Mouse (Mus musculus): Measurements from ENCODE around the gene Lrig1.
A peak's percentile ranks its signal among the peaks of the same experiment; 100 is the strongest.

Lrig1 gene

DNA sequence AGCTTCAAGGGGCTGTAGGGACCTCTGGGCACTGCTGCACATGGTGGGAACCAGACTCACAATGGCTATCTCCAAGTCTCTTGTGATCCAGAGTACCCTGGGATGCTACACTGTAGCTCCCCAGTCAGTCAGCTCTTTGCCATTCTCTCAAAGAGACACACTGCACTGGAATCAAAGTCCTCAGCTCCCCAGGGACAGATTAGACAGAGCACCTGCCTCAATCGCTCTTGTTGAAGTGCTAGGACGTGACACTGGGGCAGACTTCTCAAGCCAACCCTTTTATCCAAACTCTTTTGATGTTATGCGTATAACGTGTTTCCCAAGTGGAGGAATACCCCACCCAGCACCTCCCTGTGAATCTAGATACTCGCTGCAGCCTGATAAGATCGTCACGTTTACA is 23.7 kb downstream of the Lrig1 start:
- DNase-seq (ENCODE audit: low spot score) = no peak

- no peak for DNase-seq (ENCODE audit: low spot score)
Observed at GRCm38 (mm10) chr6:94672426-94672825, 27.5 kb downstream of the Lrig1 start.

- peak; percentile 77 for DNase-seq (ENCODE audit: low spot score)
Observed at GRCm38 (mm10) chr6:94669370-94669769, 30.6 kb downstream of the Lrig1 start.

- DNase-seq (ENCODE audit: low spot score) = no peak
Observed at GRCm38 (mm10) chr6:94668204-94668863, 31.6 kb downstream of the Lrig1 start.

DNA sequence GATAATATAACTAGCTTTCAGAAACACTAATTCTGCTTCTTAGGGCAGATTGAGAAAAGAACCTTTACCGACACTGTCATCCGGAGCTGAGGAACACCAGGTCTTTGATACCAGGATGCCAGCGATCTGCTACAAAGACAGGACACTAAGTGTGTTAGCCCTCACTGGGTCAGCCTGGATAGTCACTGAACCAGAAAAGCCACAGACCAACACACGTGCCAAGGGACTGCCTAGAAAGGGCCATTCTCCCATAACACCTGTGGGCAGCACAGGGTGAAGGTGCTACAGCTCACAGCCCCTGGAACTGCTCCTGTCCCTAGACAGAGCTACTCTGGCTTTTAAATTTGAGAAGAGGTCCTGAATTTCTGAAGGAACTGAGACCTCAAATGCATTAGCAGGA is 32.8 kb downstream of the Lrig1 start:
- DNase-seq (ENCODE audit: low spot score) = no peak

DNA sequence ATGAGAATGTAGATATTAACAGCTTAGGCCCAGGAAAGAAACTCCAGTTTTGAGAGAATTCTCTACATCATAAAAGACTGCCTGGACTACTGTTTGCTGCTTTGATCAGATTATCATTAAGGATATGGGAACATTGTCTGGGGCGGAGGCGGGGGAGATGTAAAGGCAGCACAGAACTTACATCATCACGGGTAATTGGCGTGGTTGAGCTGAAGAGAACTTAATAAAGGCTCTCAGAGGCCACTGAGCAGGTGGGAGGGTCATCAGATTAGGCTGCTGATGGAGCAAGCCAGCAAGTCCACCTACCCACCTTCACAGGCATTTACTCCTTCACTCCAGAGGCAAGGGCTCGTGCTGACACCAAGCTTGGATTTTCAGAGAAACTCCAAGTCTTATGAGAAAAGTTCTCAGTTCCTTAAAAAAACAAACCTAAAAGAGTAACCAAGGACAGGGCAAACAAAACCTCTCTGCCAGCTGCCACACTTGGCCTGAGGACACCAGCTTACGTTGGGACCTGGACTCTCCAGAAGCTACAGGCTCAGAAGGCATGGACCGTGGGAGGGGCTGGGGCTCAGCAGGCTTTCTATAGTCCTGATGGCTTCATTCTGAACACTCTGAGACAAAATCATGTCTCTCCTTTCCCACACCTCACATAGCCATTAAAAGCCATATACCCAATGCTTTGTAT is 33.4 kb downstream of the Lrig1 start:
- peak; percentile 67 for DNase-seq (ENCODE audit: low spot score)

DNA sequence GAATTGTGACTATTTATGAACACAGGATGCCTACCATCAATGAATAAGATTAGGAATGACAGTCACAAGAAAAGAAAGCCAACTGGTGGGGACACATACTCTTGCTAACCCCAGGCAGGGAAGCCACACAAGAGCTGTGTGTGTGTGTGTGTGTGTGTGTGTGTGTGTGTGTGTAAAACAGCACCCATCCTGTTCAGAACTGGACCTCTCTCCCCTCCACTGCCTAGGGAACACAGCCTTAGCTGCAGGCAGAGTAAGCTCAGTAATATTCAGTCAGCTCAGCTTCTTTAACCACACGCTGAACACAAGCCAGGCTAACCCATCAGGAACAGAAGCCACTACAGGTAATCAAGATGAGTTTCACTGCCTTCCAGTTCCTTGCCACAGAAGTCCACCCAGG is 34.3 kb downstream of the Lrig1 start:
- no peak for DNase-seq (ENCODE audit: low spot score)

DNA sequence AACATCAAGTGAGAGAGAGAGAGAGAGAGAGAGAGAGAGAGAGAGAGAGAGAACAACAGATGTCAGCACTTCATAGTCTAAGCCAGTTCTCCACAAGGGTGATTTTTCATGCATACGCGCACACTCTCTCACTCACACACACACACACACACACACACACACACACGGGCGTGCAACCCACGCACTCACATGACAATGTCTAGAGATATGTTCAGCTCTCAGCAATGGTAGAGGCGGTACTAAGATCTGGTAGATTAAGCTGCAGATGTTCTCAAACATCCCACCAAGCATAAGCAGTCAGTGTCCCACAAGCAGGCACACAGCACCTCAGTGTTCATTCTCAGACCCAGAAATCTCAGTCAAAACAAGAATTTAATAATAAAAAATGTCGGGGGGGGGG is 34.7 kb downstream of the Lrig1 start:
- no peak for DNase-seq (ENCODE audit: low spot score)

- DNase-seq (ENCODE audit: low spot score) = peak; percentile 58
Observed at GRCm38 (mm10) chr6:94664000-94664399, 36.0 kb downstream of the Lrig1 start.

GRCm38 (mm10) chr6:94661923-94662322 is 38.0 kb downstream of the Lrig1 start:
- DNase-seq (ENCODE audit: low spot score) = no peak

DNA sequence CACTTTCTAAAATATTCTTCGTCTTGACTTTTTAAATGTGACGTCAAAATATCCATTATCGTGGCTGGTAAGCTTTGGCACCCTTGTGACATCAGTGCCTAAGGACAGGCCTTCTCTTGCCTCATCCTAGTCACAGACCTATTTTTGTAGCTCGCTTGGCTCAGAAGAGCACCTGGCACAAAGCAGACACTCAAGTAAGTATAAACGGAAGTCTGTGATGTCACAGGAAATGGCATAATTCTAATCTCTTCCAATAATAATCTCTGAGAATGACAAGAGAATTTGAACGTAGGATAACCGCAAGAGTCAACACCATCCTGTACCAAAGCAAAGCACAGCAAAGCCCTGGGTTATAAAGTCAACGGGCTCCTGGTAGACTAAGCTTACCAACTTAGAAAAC is 38.6 kb downstream of the Lrig1 start:
- no peak for DNase-seq (ENCODE audit: low spot score)

DNA sequence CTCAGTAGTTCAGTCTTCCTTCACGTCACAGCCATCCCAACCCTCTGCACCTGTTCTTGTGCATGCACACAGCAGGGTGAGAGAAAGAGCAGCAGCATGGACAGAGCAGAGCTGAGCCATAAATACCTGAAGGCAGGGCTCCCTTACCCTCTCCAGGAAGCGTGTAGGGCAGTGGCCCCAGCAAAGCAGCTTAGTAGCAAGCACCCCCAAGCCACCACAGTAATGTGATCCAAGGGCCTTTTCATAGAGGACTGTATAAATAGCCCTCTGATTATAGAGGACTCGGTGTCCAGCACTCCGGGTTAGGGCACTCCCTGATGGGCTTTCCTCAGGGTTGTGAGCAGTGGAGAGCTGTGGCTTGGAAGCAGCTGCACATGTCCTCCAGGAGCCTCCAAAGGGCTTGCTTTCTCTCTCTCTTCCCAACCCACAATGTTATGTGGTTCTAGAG is 40.0 kb downstream of the Lrig1 start:
- no peak for DNase-seq (ENCODE audit: low spot score)

DNA sequence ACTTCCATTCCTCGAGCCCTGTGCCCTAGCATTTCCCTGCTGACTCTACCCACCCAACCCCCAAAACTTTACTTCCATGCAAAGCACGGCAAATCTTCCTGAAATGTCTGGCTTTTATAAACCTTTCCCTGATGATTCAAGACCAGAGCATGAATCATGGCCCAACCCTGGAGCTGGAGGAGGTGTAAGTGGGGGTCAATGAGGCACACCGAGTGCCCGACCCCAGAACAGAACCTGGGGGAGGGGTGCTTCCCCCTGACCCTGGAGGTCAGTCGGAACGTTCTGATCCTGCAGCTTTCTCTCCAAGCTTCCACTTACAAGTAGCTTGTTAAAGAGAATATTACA is 41.9 kb downstream of the Lrig1 start:
- no peak for DNase-seq (ENCODE audit: low spot score)

DNA sequence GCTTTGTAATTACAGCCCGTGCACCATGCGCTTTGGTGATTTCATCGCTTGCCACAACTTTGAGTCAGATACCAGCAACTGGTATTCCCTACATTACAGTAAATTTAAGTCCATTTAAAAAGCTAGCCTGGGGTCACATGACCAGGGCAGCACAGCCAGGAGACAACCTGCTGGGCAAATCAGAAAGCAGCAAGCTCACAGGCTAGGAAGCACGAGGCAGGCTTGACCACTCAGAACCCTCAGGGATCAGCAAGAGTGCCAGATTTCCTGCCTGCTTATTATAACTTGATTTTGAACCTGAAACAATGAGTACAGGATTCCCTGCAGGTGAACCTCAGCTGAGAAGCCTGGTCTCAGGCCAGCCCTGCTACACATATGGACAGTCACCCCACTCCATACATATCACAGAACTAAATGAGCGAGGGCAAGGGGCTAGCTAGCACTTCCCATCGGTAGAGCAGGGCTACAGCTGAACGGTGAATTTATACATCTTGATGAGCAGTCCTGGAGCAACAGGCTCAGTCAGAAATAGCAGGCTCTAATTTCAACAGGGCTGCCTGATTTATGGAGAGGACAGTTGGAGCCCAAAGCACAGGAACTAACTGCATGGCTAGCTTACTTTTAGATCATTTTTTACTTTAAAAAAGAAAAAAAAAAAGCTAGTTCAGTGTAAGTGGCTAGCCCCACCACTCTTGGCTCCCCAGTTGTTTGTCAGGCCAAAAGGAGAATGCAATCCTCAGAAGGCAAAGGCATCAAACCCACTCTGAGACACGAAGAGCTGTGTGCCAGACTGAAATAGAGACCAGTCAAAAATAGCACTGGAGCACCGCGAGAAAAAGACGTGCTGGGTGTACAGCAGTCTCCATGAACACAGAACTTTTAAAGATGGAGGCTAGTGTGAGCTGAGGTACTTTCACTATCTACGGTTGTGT is 42.5 kb downstream of the Lrig1 start:
- DNase-seq (ENCODE audit: low spot score) = no peak

DNA sequence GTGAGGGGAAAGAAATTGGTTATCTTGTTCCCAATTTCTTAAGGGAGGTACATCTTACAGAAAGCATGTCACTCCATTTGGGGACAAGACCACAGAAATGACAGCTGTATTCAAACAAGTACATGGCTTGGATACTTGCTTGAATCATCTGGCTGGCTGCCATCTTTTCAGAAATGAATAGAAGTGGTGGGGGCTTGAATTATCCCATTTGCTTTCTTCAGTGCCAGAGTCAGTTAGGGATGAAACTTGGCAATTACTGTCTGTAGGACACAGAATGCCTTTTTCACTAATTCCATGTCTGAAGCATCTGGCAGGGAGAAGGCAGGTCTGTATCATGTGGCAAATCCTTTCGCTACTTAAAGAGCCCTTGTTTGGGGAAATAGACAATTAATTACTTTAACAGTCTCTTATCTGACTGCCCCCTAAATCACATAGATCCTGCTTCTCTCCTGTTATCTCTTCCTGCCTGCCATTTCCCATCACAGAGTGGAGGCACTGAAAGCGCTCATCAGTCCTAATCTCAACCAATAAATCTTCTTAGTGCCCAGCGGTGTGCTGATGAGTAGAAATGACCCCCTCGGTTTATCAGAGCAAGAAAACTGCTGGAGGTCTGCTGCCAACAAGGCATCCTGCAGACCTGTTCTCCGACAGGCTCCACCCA is 44.0 kb downstream of the Lrig1 start:
- DNase-seq (ENCODE audit: low spot score) = peak; percentile 58

- no peak for DNase-seq (ENCODE audit: low spot score)
Observed at GRCm38 (mm10) chr6:94653388-94654316, 46.3 kb downstream of the Lrig1 start.

DNA sequence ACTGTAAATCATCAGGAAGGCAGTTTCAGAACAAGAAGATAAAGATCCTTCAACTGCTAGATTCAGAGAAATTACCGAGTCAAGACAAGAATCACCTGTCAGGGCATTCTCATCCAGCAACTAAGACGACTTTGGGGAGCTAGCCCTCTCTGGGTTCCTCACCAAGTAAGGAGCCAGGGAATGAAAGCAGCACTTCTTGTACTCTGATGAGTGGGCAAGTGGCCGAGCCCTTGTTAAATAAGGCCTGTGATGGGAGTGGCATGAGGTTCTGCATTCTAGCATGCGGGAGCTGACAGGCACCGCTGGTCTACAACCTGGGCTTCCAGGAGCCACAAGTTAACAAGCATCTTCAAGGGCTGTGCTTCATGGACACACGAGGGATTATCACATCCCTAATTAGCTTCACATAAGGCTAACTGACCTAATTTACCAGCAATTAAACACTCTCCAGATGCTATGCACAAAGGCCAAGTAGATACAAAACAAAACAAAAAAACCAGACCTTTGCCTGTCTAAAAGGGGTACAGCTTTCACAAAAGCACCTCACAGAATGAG is 47.2 kb downstream of the Lrig1 start:
- no peak for DNase-seq (ENCODE audit: low spot score)

GRCm38 (mm10) chr6:94651541-94651940 is 48.4 kb downstream of the Lrig1 start:
- DNase-seq (ENCODE audit: low spot score) = no peak

DNA sequence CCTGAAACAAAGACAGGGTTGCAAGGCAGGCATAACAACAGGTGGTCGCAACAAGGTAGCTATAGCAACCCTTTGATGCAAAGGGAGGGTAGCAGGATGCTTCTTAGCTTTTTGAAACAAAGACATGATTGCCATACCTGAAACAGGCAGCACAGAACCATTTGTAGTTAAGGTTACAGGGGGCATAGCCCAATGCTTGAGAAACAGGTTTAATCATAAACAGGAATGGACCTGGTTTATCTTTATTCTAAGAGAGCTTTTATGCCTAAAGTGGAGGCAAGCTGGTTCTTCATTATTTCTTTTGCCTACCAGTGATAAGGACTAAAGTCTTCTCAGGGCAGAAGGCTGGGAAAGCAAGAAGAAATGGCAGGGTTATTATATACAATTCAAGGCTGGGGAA is 50.3 kb downstream of the Lrig1 start:
- DNase-seq (ENCODE audit: low spot score) = no peak

DNA sequence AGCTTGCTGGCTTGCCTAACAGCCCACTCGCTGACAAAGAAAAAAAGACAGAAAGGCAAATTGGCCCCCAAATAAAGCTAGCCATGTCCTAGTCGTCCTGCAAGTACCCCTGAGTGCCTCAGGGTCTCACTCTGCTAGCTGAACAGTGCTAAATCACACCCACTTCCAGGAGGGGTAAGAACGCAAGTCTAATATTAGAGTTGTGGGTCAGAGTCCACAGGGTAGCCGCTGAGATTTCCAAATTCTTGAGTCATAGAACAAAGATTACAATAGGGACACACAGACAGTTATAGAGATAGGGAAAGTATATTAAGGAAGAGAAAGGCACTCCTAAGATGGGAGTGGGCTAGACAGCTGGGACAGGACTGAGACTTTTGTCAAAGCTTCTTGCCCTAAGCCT is 51.5 kb downstream of the Lrig1 start:
- peak; percentile 68 for DNase-seq (ENCODE audit: low spot score)
